Mouse (Mus musculus) liver (tissue): Measurements from ENCODE around the gene Amacr.

Experiments
- DNase-seq: peaks from one replicate; pipeline ENCODE4 v3.0.0-alpha.2; 2020; ENCODE audit warnings: mixed read lengths

The Amacr gene

DNA sequence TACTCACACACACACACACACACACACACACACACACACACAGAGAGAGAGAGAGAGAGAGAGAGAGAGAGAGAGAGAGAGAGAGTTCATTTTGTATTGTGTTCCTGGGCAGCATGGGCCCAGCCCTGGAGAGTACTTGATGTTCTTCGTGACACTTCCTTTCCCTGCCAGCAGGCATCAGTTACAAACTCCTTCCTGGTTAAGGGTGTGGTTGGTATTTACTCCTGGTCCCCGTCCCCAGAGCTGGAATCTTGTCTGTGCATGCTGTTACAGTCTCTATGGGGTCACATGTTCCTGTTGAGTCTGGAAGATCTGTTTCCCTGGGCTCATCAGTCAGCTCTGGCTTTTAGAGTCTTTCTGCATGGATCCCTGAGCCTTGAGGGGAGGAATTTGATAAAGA lies 8.9 kb downstream of the Amacr start:
- DNase-seq: no peak

DNA sequence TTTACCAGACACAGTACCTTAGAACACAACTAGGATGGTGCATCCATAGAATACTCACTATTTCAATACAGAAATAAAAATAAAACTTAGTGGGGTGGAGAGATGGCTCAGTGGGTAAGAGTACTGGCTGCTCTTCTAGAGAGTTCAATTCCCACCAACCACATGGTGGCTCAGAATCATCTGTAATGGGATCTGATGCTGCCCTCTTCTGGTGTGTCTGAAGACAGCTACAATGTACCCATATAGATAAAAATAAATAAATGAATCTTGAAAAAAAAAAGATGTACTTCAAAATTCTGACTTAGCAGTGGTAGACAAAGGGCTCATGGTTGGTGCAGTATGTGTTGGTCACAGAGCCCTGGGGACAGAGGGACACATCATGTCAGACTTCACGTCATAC lies 10.0 kb downstream of the Amacr start:
- no peak for DNase-seq

DNA sequence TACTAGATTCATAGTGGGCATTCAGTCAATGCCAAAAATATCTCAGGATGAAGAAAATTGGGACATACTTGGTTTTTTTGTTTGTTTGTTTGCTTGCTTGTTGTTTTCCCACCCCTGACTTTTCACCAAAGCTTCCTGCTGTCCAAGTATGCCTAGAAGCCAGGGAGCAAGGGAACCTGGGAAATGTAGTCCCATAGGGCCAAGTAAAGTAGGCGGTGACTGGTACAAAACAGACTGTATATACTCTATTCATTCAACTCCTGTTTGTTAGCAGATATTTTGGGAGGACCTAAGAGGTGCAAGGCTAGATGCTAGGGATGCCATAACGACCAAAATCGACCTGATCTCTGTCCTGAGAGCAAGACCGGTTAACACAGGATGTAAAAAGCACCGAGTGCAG lies 18.3 kb downstream of the Amacr start:
- DNase-seq: no peak

DNA sequence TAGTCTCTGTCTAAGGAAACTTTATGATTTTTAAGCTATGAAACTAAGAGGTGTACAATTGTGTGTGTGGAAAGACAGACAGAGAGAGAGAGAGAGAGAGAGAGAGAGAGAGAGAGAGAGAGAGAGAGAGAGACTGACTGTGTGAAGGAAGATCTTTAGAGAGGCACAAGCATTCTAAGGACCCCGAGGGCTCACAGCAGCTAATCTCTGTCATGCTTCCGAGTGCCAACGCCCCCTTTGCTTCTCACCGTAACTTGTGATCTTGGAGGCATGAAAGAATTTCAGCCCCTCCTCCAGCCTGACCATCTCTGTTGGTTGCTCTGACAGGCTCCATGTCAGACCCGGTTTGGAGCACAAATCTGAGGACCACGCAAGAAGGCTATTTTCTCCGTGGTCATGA lies 18.9 kb downstream of the Amacr start, which contains the start of gene Slc45a2:
TSS of gene Slc45a2 (plus strand) at position 301 of the 400 bp plus-strand sequence.
- no peak for DNase-seq

DNA sequence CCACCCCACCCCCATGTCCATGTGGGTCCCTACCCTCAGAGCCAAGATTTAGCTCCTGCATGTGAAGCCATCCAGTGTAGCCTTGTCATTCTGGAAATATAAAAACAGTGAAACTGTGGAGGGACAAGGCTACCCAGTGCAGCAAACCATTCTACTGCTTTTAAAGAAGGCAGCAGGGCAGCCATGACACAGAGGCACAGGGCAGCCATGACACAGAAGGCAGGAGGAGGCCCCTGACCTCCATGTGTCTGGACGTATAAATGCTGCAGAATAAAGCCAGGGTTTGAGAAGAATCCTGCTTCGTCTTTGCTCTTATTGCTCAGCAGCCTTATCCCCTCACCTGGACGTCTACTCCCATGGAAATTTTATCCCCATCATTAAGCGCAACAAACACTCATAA lies 22.2 kb downstream of the Amacr start:
- no peak for DNase-seq

DNA sequence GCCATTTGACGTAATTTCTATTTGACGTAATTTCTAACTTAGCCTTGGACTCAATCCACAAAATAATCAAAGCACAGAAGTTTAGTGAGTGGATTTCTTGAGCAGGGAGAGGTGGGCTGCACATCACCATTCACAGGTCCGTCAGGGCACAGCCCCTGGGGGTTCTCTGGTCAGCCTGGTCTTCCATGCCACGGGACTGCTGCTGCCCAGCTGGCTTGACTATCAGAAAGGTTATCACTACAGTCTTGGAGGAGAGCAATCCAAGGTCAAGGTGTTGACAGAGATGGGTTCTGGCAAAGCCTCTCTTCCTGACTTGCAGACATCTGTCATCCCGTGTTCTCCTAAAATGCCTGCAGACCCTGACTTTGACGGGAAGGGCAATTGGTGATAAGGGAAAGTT lies 23.1 kb downstream of the Amacr start:
- DNase-seq: no peak

DNA sequence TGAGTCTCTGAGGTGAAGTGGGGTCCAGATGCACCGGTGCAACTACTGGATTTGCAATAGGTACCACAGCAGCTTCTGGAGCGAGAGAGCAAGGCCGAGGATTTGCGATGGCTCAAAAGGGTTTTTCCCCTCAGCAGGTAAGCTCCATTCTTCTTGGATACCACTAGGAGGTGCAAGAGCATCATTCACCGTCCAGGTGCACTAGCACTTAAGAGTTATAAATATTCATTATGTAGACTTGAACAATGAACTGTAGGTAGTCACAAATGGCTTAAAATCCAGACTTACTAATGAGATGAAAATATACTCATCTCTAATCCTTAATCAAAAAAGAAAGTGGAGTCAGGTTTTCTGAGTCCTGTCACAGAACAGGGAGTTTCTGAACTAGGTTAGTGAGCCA lies 27.2 kb downstream of the Amacr start:
- no peak for DNase-seq

DNA sequence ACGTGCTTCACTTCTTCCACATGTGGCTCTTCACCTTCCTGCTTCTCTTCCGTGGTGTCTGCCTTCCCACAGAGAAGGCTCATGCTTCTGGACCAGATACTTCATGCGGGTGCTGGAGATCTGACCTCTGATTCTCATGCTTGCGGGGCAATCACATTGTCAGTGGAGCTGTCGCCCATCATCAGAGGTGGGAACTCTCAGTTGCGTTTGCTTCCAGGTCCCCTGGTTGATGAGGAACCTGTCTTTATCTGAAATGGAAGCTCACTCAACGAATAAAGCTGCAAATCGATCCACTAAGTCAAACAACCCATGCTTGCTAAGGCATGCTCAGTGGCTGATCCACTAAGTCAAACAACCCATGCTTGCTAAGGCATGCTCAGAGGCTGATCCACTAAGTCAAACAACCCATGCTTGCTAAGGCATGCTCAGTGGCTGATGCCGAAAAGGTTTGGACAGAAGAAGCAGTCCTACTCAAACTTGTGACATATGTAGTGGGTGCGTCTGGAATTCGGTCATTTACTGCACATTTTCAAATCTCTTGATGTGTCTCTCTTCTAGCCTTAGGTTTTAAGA lies 29.5 kb downstream of the Amacr start:
- no peak for DNase-seq

DNA sequence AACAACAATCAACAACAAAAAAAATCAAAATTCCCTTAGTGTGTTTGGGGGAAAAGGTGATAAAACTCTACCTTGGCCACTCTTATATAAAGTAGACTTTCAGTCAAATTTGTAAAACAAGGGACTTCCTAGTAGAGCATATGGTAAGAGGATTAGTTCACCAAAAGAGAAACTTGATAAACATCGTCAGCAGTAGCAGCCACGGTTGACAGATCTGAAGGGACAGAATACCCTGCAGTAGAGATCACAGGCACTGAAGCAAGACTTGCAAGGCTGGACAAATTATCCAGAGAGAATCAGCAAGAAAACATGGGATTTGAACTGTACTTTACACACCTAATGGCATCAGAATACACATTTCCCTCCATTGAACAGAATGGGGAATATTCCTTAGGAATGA lies 33.4 kb downstream of the Amacr start:
- no peak for DNase-seq

DNA sequence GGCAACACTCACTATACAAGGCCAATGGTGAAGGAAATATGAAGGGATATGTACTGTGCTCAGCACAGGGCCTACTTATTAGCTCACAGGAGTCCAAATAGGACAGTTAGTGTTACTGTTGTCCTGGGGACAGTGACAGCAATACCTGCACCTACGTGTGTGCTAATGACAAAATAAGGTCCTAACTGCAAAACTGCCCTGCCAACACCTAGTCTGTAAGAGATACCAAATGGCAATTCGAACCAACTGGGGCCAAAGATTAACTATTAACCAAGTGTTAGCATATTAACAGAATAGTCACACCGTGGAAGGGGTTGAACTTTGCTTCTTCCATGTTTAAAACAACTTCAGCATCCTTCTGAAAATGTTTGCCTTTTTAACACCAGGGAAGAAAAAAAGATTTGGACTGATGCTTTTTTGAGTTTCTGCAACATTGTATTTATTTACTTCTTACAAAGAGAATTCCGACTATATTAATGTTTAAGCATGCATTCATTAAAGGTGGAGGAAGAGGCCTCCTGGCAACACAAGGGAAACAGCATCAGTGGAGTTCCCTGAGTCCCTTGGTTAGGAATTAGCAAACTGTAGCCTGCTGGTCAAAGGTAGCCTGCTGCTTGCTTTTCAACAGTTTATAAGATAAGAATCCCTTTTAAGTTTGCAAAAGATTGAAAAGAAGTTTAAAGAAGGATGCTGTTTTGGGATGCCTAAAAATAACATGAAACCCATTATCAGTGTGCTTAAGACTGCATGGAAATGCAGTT lies 45.4 kb downstream of the Amacr start:
- DNase-seq: no peak

DNA sequence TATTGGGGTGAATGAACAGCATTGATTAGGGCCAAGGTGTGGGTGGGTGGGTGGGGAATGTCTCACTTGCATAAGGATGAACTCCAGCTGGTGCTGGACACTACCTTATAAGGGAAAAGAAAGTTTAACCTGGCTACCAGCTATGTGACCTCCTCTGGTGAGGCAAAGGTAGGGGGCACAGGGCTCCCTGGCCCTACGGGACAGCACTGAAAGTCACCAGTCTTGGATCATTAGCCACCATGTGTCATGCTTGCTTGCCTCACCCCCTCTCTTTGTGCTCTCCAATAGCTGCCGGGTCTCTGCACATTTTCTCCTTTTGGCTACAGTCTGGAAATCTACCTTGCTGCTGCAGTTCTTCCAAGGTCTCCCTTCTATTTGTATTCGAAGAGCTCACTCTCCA lies 48.6 kb downstream of the Amacr start:
- DNase-seq: no peak

DNA sequence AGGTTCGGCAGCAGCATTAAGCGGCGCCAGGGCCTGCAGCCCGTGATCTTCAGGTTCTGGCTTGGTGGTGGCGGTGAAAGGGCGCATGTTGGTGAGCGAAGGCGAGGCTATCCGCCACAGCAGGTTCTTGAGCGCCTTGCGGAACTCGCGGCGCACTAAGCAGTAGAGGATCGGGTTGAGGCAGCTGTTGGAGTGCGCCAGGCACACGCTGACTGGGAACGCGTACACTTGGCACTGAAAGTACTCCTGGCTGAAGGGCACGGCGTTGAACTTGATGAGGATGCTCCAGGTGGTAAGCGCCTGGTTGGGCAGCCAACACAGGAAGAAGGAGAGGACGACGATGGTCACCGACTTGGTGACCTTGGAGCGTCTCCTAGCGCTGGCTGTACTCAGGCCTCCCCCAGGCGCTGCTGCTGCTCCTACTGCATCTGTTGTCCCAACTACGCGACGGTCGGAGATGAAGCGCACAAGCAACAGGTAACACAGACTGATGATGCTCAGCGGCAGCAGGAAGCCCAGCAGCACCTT lies 54.5 kb downstream of the Amacr start:
- DNase-seq: no peak

DNA sequence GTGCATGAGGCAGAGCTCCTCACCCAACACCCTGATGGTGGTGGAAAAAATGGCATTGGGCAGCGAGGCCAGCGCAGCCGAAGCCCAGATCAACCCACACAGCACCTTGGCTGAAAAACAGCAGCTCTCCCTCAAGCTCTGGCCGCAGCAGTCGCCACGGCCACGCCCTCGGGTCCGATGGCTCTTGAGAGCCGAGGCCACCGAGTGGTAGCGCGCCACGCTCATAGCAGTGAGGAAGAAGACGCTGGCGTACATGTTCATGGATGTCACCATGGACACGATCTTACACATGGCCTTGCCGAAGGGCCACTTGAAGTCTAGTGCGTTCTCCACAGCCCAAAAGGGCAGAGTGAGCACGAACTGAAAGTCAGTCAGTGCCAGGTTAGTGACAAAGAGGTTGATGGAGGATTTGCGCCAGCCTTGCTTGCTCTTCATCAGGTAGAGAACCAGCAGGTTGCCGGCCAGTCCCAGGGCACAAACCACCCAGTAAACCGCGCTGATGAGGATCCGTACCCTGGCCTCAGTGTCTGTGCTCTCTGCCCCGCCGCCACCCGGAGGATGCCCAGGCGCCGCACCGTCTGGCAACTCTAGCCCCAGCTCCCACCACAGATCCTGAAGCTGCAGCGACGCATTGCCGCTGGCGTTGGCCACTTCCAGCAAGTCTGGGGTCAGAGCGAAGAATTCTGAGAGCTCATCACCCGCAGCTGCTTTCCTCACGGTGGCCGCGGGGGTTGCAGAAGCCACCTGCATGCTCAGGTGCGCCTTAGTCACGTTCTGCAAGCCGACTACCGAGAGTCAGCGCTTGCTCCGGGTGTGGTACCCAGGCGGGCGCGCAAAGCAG lies 55.2 kb downstream of the Amacr start:
- no peak for DNase-seq

DNA sequence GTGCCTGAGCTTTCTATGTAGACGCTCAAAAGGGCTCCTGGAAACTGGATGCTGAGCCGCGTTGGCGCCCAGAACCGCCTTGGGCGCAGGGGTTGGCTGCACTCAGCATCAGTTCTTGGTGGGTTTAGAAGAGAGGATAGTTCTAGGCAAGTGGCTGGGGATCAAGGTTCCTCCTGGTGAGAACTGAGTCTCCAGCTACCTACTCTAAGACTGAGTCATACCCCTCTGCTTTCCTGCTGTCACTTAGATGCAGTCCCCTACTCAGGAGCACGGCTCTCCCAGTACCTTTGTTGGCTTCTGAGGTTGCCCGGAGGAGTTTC lies 55.8 kb downstream of the Amacr start:
- no peak for DNase-seq

DNA sequence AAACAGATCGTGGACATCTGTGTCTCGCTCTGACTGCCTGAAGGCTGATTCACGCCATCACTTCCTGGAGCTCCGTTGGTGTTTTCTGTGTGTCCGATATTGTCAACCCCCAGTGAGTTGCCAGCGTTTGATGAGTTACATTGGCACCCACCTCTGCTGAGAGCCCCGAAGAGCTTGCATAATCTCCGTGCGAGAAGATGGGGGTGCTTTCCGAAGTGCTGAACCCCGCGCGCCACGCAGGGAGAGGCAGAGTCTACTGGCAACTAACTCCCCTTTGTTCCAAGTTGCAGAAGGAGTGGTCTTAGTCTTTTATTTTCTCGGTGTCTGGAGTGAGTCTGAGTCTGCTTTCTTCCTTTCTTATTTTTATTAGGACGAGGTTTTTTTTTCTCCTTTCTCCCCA lies 56.2 kb downstream of the Amacr start, which contains the start of gene Rxfp3:
TSS of gene Rxfp3 (minus strand) at position 281 of the 400 bp plus-strand sequence.
- no peak for DNase-seq

DNA sequence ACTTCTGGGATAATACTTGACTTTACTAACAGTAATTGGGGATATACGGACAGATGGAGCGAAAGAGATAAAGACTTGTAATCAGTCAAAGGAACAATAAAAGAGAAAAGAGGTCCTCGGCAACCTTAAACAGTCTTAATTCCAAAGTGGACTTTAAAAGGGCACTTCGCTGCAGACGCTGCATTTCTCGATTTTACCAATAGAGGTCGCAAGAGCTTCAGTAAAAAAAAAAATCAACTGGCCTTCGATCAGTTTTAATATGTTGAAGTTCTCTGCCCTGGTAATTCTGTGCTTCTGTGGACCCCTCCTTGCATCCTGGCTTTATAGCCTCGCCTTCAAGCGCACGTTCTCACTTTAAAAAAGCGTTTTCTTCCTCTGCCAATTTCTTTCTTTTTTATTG lies 56.9 kb downstream of the Amacr start:
- DNase-seq: no peak

DNA sequence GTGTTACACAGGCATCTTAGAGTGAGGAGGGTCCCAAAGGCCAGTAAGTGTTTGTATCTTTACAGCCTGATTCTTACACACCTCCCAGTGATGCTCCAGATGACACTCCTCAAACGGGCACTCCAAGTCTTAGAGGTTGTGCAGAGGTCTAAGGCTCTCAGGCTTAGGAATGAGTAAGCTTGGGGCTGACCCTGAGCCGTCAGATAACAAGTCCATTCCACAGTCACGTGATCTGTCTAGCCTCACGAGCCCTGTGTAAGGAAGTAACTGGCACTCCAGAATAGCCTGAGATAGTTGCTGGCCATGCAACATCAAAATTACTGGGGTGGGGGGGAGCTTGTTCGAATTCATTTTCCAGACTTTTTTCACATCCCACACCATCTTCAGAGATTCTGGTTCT lies 58.5 kb downstream of the Amacr start:
- no peak for DNase-seq

DNA sequence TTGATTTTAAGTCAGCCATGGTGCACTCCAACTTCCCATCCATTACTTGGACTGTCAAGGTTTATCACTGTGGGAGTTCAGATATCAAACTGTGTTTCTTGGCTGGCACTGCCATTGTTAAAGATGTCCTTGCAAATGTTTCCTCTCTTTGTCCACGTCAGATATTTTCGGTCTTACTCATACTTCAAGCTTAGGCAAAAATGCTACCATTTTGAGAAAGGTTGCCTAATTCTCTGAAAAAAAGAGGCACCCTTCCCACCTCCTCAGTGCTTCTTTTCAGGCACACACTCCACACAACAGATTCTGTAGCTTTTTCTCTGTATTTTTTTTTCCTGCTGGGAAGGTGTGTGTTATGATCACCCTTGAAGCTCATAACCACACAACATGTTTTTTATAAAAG lies 59.7 kb downstream of the Amacr start:
- DNase-seq: no peak

DNA sequence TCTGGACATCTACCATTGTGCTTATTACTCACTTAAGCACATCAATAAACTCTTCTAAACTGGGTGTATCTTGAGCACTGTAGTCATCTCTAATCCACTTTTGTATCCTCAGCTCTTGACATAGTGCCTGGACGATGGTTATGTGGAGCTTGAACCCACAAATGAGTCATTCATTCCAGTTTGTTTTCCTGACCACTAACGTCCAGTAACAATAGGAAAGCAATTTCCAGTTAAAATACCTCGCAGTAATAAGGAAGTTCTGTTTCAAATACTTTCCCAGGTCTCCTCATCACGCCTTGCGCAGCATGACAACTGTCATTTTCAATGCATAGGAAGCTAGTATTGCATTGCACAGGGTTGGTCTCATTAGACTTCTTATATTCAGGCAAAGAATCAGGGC lies 61.3 kb downstream of the Amacr start:
- DNase-seq: no peak
